Mouse (Mus musculus): ENCODE data around the gene Kcnn3.

Gene Kcnn3

DNA sequence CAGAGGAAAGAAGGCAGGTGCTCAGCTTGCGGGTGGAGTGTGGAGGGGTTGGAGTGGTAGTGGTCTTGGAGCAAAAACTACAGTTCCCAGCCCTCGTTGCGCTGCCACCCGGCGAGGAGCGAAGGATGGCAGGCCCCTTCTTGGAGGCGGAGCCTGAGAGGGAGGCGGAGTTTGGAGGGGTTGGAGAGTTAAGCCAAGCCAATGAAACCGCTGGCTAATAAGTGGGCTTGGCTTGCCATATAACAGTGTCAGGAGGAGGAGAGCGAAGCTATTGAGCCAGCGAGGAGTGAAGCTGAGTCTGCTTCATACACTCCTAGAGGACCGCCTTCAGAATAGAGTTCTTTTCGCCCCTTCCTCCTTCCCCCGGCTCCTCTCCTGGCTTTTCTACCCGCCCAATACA lies at the start of gene Kcnn3:
Gene Kcnn3, plus strand, starts transcription at position 271 of the 400 bp plus-strand sequence.
- peak; percentile 96 for DNase-seq

DNA sequence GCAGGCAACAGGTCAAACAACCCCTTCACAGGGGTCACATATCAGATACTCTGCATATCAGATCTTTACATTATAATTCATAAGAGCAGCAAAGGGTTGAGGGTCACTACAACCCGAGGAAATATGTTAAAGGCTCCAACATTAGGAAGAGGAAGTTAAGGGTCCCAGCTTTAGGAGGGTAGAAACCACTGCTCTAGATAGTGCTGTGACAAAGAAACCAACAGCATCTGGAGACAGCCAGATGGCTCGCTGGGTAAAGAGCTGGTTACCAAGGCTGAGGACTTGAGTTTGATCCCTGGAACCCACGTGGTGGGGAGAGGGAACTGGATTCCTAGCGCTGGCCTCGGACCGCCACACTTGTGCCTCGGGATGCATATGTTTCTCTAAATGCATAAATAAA lies 47.7 kb upstream of the Kcnn3 start:
- no peak for DNase-seq

DNA sequence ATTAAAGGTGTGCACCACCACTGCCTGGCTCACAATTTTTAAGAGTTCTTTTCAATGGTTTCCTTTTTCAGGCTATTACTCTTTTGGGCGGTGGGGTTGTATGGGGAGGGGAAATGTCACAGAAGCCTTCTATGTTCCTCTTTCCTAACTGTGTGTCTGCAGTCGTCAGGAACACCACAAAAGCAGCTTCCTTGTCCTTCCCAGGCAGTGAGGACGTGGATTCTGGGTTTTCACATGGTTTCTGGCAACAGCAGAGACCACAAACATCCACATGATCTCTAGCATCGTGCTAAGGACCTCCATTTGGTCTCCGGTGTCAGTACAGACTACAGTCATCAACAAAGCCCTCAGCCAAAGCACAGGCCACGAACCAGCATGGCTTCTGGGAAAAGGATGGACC lies 46.1 kb upstream of the Kcnn3 start:
- DNase-seq, result no peak

DNA sequence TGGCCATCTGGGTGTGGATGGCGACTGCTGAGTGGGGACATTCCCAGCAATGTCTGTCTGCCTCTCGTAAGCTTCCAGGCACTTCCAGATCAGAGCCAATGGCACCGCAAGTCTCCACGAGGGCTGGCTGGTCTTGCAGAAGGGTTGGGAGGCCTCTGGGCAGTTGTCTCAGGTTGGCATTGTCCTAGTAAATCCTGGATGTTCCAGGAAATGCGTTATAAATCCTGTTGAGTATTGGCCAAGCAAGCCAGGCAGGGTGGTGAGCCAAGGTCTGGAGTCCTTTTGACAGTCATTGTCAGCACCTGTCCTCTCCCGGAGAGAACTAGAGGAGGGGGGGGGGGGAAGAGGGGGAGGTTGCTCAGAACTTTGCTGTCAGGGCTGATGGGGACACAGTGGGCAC lies 40.9 kb upstream of the Kcnn3 start:
- no peak for DNase-seq

DNA sequence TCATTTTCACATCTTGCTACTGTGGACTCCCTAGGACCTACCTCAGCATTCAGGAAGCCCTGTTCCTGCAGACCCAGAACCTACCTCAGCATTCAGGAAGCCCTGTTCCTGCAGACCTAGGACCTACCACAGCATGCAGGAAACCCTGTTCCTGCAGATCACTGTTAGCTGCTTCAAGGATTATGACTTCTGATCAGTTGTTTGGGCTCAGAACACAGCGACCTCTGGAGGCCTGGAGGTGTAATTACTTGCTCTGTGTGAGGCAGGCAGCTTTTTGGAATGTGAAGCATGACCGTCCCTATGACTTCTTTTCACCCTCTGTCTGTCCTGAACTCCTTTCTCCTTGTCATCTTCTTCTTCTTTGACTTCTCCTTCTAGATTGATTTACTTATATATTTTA lies 38.5 kb upstream of the Kcnn3 start:
- peak; percentile 63 for DNase-seq

DNA sequence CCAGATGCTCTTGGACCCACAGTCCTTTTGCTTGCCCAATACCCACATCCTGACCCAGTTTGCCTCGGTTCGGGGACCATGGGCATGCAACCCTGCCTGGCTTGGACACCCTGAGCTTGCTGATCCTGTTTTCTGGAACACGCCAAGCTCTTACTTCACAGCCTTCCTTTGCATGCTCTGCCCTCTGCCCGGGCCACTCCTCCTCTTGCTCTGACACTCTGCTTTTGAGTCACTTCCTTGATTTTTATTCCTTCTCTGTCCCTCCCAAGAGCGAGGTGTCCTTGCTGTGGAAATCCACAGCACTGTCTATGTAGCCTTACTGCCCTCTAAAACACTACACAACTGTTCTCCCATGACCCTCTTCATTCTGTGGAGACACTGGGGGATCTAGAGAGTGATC lies 37.7 kb upstream of the Kcnn3 start:
- no peak for DNase-seq

DNA sequence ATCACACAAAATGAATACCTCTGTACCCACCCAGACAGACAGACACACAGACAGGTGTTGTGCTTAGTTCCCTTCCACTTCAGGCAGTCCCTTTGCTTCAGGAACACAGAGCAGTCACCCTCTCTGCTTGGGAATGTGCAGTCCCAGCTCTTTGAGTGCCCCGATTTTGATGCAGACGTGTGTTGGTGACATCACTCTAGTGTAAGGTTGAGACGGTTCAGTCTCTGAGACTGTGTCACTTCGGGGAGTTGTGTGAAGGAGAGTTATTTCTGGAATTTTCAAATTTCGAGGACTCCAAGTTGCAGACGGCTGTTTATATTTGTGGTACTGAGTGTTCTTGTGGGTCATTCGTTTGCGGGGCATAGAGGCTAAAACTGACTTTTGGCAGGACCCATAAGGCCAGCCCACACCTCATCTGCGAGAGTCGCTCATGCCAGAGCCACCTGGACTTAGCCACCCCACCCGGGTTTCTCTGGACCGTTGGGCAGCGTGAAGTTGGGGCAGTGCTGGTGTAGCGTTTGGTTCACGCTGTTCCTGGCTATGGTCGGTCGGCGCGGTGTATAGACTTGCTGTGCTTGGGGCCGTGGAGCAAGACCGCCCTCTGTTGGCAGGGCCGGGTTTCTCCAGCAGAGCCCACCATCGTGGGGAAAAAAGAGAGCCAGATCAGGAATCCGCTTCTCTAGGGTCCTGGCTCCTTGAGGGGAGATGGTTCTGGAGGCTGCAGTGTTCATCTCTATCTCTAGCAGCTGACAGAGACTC lies 35.0 kb upstream of the Kcnn3 start:
- DNase-seq, result peak; percentile 81

DNA sequence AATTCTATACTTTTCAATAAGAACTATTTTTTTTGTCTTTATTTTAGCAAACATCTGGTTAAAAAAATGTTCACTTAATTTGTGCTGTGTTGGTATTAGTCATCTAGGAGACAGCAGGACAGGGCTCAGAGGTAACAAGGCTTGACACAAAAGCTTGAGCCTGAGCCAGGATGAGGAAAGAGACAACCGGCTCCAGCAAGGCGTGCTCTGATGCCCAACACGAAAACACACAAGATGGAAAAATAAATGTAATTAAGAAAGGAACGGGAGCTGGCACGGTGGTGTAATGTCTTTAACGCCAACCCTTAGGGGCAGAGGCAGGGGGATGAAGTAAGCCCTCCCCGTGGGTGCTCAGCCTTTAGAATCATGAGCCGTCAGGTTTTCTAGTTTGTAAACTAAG lies 33.9 kb upstream of the Kcnn3 start:
- DNase-seq, result no peak

DNA sequence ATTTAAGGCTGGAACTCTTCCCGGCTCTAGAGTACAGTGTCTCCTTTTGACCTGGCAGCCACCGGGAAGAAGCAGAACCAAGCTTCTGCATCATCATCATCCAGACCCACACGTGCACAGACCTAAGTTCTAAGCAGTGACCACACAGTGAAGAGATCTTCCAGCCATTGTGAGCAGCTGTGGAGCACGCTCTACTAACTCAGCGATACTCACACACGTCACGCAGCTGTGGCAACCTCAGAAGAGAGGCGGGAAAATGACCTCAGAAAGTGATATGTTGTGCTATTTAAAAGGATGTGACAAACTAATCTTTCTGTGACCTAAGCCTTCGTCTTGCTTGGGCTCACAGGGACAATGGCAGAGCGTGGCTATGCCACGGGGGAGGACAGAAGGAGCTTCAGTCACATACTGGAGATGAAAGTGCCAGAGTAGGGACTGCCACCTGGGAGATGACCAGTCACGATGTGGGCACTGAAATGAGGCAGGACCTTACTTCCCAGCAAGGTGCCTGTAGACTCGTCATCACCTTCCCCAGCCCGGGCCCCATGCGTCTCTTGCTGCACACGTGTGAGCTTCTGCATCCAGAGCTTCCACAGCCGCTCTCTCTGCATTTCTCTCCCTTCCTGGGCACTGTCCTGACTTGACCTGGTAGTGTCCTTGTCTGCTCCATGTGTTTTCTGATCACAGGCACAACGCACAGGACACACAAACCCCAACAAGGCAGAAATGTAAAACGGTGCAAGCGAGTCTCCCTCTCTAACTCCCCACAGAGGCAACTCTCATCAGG lies 32.9 kb upstream of the Kcnn3 start:
- DNase-seq, result peak; percentile 34

DNA sequence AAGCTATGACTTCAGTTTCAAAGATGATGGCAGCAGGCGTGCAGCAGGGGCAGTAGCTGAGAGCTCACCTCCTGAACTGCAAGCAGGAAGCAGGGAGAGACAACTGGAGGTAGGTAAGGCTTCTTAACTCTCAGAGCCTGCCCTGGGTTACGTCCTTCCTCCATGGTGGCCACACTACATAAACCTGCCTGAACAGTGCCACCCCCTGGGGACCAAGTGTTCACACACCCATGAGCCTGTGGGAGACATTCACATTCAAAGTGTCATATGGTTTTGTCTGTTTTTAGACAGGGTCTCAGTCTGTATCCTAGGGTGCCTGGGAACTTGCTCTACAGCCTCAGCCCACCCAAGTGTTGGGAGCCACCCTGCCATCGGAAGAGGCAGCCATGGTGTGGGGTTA lies 29.2 kb upstream of the Kcnn3 start:
- DNase-seq, result no peak

DNA sequence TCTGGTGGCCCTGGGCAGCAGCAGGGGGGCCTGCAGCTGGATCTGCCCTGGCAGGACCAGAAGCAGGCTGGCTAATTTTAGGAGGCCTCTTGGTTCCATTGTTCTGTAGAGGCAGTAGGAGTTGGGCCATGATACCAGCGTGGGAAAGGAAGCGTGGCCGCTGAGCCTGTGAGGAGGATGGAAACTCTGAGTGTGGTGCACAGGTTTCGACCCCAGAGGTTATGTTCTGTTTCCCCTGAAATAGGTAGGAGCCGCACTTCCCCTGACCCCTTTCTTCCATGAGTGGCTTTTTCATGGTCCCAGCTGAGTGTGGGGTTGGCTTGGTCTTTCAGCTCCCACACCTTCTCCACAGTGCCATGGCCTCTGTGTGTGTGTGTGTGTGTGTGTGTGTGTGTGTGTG lies 28.4 kb upstream of the Kcnn3 start:
- no peak for DNase-seq

DNA sequence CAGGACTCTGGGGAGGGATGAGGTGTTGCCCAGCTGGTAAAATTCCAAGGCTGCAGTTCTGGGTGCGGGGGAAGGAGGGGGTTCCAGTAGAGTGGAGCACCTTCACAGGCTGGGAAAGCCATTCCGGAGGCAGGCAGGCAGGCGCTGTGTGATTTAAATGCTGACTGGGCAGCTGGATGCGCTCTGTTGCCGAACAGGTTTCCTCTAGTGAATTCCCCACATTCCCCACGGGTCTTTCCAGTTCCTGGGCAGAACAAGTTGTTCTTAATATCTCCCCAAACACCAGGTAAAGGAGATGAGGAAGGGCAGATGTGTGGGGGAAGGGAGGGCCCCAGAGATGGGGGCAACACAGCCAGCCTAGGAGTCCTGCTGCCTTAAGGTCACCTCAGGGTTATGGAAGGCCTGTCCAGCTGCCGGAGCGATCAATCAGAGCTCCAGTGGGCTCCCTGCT lies 27.2 kb upstream of the Kcnn3 start:
- DNase-seq, result no peak

DNA sequence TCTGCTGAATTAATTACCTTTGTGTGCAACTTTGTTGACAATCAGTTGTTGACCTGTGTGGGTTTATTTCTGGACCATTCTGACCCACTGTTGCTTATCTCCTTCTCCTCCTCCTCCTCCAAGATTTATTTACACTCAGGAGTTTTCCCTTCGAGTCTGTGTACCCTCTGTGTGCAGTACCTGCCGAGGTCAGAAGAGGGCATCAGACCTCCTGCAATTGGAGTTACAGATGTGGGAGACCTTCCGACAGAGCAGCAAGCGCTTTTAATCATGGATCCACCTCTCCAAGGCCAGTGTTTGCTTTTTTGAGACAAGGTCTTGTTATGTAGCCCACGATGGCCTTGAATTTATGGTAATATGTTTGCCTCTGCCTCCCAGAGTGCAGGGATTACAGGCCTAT lies 25.3 kb upstream of the Kcnn3 start:
- DNase-seq, result no peak

DNA sequence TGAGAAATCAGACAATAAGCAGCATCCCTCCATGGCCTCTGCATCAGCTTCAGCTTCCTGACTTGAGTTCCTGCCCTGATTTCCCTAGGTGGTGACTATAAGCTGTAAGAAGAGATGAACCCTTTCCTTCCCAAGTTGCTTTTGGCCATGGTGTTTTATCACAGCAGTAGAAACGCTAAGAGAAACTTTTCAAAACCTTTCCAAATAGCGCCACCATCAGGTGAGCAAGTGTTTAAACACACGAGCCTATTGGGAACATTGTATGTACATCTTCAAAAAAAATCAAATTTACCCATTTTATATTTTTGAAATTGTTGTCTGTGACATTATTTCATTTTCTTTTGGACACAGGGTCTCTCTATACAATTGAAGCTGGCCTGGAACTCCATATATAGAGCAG lies 23.6 kb upstream of the Kcnn3 start:
- no peak for DNase-seq

DNA sequence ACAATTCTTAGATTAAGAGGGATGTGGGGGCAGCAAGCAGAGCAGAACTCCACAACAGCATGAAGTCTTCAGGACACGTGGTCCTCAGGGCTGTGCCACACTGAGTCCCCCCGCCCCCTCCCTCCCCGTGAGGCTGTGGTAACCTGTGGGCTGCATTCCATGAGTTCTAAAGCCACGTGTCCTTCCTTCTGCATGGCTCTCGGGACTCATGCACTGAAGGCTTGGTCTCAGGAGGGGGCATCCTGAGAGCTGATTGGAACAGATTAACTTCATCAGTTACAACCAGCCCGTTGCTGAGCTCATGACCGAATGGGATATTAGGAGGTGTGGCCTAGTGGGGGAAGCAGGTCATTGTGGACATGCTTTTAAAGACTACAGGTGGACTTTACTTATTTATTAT lies 20.3 kb upstream of the Kcnn3 start:
- DNase-seq, result no peak

DNA sequence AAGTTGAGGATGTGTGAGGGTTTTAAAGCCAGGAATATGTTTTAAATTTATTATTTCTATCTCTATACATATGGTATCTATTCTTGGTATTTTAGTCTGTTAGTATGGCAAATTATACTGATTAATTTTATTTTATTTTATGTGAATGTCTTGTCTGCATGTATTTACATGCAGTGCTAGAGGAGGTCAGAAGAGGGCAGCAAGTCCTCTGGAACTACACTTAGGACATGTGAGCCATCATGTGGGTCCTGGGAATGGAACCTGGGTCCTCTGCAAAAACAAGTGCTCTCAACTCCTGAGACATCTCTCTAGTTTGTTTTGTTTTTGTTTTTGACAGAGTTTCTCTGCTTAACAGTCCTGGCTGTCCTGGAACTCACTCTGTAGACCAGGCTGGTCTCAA lies 18.5 kb upstream of the Kcnn3 start:
- no peak for DNase-seq

DNA sequence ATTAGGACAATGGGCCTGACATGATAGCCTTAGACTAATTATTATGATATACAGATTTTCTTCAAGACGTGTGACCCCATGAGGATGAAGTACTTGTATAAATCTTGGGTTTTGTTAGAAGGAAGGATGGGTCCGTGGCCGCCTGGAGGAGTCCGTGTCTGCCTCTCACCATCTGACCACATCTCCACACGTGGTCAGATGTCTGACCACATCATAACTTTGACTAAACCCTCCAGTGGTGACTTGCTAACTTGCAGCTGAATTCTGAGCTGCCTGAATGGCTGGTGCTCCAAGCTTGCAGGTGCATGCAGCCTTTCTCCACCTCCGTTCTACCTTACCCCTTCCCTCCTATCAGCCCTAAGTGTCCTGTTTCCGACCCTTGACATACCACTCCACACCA lies 17.4 kb upstream of the Kcnn3 start:
- DNase-seq, result no peak

DNA sequence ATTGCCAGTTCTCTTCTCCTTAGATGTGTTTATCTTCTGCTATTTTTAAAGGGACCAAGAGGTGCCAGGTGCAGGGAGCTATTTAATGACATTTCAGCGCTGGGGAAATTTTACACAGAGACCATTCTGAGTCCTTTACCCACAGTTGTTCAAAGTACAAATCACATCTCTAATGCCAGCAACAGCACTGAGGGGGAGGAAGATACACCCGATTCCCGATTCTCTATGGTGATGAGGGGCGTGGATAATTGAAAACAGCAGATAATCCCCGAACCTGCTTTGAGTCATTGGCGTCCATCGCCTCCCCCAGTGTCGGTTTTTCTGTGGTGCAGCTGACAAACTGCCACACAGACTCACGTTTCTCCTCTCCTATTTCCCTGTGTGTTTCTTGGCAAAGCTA lies 11.9 kb upstream of the Kcnn3 start:
- DNase-seq, result no peak

DNA sequence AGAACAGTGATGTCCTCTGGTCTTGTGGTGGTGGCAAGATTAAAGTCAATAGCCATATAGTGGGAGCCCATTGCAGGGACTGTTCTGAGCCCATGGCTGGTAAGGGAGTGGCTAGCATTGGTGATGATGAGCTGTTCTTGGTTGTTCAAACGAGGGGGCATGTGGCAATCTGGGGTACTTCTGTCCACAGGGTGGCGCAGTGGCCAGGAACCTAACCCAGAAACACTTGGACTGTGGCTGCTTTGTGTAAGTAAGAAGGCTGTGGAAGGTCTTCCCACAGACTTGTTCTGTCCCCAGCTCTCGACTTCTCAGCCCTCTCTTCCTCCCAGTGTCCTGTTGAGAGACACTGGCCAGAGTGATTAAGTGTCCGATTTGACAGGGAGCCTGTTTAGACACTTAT lies 9.0 kb upstream of the Kcnn3 start:
- peak; percentile 80 for DNase-seq

DNA sequence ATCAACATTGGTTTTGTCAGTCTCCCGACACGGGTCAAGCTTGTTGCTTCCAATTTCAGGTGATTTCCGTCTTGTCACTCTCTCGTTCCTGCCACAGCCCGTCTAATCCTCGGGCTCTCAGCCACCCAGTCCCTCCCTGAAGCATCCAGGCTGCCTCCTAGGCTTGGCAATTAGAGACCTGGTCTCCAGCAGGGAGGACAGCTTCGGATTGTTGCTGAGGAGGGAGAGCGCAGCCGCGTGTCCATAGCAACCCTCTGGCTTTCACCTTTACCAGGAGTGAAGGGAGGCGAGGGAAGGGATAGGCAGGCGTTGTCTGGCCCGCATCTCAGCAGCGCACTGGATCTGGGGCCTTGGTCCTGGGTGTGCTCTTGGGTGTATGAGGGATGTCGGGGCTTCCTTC lies 8.6 kb upstream of the Kcnn3 start:
- DNase-seq, result peak; percentile 51

DNA sequence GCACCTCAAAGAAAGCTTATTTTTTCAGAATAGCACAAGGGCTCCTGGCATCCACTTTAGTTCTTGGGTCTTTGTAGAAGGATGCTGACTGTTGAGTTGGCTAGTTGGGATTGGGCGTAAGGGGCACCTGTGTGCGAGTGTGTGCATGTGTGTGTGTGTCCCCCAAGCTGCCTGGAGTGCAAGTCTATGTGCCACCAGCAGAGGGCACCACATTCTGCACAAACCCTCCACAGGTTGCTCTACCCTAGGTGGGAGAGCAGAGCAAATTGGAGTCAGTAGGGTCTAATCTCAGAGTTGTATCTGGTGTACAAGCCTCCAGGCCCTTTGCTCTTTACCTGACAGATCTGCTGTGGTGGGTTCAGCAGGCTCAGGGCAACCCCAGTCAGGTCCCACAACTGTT lies 7.7 kb upstream of the Kcnn3 start:
- no peak for DNase-seq

DNA sequence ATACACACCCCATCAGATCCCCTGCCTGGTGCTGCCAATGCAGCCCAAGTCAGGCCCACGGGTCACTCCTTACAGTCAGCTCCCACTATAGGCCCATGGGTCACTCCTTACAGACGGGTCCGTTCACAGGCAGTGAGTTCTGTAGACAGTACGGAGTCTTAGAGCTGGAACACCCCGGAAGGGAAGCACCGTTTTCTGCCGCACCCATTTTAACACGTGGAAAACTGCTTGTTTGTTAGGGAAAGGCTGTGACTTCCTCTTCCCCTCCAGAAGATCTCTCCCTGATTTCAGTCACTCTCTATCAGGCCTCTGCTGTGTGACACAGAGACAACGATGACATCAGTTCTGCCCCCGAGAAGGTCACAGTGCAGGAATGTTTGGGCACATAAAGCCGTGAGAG lies 4.5 kb upstream of the Kcnn3 start:
- DNase-seq, result no peak

DNA sequence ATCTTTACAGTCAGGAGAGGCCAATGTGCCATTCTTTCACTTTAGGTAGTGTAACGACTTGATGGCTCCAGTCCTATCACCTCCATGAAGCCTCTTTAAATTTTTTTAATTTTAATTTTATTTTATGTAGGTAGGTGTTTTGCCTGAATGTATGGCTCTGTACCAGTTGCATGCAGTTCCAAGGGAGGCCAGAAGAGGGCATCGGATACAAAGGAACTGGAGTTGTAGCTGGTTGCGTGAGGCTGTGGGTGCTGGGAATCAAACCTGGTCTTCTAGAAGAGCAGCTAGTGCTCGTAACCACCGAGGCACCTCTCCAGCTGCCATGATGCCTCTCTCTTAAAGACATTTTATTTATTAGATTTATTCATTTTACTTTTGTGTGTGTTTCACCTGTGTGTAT lies 3.6 kb upstream of the Kcnn3 start:
- DNase-seq, result no peak
